Mouse (Mus musculus) kidney, embryonic 15.5 days (tissue): ENCODE results near the gene Magi1. TPM values are rescaled to one million over a fixed set of nuclear protein-coding genes. Genes with fewer than 3 reads are reported as not detected.
A peak's percentile ranks its signal among the peaks of the same experiment; 100 is the strongest.

Experiments
- ATAC-seq: fragments of 200-750 bp; cut with Nextera tagmentation; replicated peaks from 2 replicates; pipeline ENCODE4 v1.8.0; 2017; ENCODE audit warnings: moderate TSS enrichment; ENCODE audit not compliant: low FRiP score
- H3K27ac ChIP-seq: fragments of 300-500 bp; sonication (generic); 2 replicates; pipeline ENCODE4 v1.5.1; 2015; ENCODE audit warnings: mild to moderate bottlenecking, inconsistent platforms
- H3K27me3 ChIP-seq: fragments of 300-500 bp; sonication (generic); 2 replicates; pipeline ENCODE4 v1.6.1; 2015; ENCODE audit warnings: inconsistent platforms
- H3K36me3 ChIP-seq: fragments of 300-500 bp; sonication (generic); 2 replicates; pipeline ENCODE4 v1.6.1; 2015; ENCODE audit warnings: inconsistent platforms
- H3K4me1 ChIP-seq: fragments of 300-500 bp; sonication (generic); 2 replicates; pipeline ENCODE4 v1.6.1; 2015; ENCODE audit warnings: inconsistent platforms
- H3K4me2 ChIP-seq: fragments of 300-500 bp; sonication (generic); 2 replicates; pipeline ENCODE4 v1.6.1; 2015; ENCODE audit warnings: moderate library complexity, mild to moderate bottlenecking, inconsistent platforms
- H3K4me3 ChIP-seq: fragments of 300-500 bp; sonication (generic); replicated peaks from 2 replicates; pipeline ENCODE4 v1.5.1; 2015; ENCODE audit warnings: mild to moderate bottlenecking, inconsistent platforms
- H3K9ac ChIP-seq: fragments of 300-500 bp; sonication (generic); 2 replicates; pipeline ENCODE4 v1.6.1; 2015; ENCODE audit warnings: mild to moderate bottlenecking, inconsistent platforms
- H3K9me3 ChIP-seq: fragments of 300-500 bp; sonication (generic); replicated peaks from 2 replicates; pipeline ENCODE4 v1.6.1; 2016; ENCODE audit warnings: inconsistent platforms
- WGBS: fragments of 180-500 bp; shearing (Covaris S2); methylation state at CpG from one replicate; pipeline ENCODE4 v1.1.7; 2015; ENCODE audit warnings: mixed read lengths; 5-methylcytosine and 5-hydroxymethylcytosine counted together
- polyA plus RNA-seq: library from polyadenylated mRNA; unstranded; fragments of >200 nt; fragmentation: Nextera tagmentation; extraction: Ambion mirVana; gene quantifications from 2 replicates; pipeline ENCODE4 v1.2.1, GENCODE M21; 2015

The Magi1 gene
- polyA plus RNA-seq, 1 experiment from 2014 or later = 9.8 TPM

GRCm38 (mm10) chr6:93802390-93802789 lies 481.3 kb downstream of the Magi1 start:
- Histone ChIP-seq H3K9me3 (no peaks in the 10 kb centered on the region), H3K9ac (no peak overlapping the region), H3K4me1 (peaks cover 24% of the 10 kb centered on the region), H3K27ac (no peak overlapping the region; the same call in 1 of the 2 replicates), H3K4me2 (no peak overlapping the region), H3K36me3 (no peaks in the 10 kb centered on the region), H3K27me3 (no peaks in the 10 kb centered on the region), H3K4me3 (no peak overlapping the region)
- WGBS = 40% methylated on average over 4 of the region's 4 CpGs
- no peak for ATAC-seq

GRCm38 (mm10) chr6:93800465-93800864 lies 483.3 kb downstream of the Magi1 start:
- WGBS = 47% methylated on average over 4 of the region's 4 CpGs
- Histone ChIP-seq H3K4me1 (peaks cover 24% of the 10 kb centered on the region), H3K27me3 (no peaks in the 10 kb centered on the region), H3K4me2 (no peak overlapping the region), H3K9me3 (no peaks in the 10 kb centered on the region), H3K9ac (no peak overlapping the region), H3K36me3 (no peaks in the 10 kb centered on the region), H3K27ac (peak overlapping the region; percentile 9), H3K4me3 (no peak overlapping the region)
- ATAC-seq = no peak

GRCm38 (mm10) chr6:93792309-93793215 lies 491.2 kb downstream of the Magi1 start:
- H3K9ac ChIP-seq = no peak overlapping the region
- H3K36me3 ChIP-seq = no peaks in the 10 kb centered on the region
- no peak overlapping the region for H3K27ac ChIP-seq
- H3K27me3 ChIP-seq = no peaks in the 10 kb centered on the region
- H3K4me2 ChIP-seq = no peak overlapping the region
- ATAC-seq = no peak
- H3K9me3 ChIP-seq = no peaks in the 10 kb centered on the region
- H3K4me1 ChIP-seq = no peaks in the 10 kb centered on the region
- H3K4me3 ChIP-seq = no peak overlapping the region
- WGBS = 81% methylated on average over 10 of the region's 10 CpGs

DNA sequence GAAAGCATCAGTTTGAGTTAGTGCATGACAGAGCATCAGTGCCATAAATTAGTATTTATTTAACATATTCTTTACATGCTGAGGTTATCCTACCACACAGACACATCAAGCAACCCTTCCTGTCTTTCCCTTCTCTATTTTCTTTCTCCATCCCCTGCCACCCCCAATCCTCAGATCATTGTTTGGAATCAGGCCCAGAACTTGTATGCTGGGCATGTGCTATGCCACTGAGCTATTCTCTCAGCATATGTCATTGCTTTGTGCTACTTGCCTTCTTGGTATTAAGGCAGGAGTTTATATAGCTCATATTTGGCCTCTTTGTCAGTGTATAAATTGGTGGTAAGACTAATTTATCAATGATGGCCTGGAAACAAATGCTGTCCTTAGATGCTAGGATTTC lies 494.0 kb downstream of the Magi1 start:
- Histone ChIP-seq H3K27ac (no peak overlapping the region), H3K4me2 (no peak overlapping the region)
- no peak for ATAC-seq

DNA sequence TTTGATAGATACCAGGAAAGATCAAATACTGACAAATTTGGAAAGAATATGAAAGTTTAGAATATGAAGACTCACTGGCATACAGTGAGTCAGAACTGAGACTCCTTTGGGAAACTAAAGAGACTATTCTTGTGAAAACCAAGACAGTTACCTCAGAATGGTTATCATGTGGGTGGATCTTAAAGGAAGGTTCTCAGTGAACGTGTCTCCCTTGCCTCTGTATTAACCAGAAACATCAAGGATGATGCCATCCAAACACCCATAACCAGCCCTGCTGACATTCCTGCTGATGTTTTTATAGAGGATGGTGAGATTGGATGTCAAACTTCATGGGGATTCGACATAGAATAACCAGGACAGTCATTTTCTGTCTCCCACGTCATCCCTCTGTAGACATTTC lies 496.7 kb downstream of the Magi1 start:
- Histone ChIP-seq H3K4me3 (no peak overlapping the region), H3K4me2 (no peak overlapping the region), H3K27me3 (no peaks in the 10 kb centered on the region), H3K36me3 (no peaks in the 10 kb centered on the region), H3K27ac (no peak overlapping the region), H3K4me1 (no peaks in the 10 kb centered on the region), H3K9ac (no peak overlapping the region), H3K9me3 (no peaks in the 10 kb centered on the region)
- ATAC-seq = no peak
- WGBS = 88% methylated on average over 3 of the region's 3 CpGs

More for the DNA sequence above, 494.0 kb downstream of the Magi1 start:
- Histone ChIP-seq H3K36me3 (no peaks in the 10 kb centered on the region), H3K4me3 (no peak overlapping the region), H3K9ac (no peak overlapping the region), H3K9me3 (no peaks in the 10 kb centered on the region), H3K4me1 (no peaks in the 10 kb centered on the region), H3K27me3 (no peaks in the 10 kb centered on the region)

- Histone ChIP-seq H3K9ac (no peak overlapping the region), H3K4me3 (no peak overlapping the region), H3K4me1 (no peaks in the 10 kb centered on the region), H3K4me2 (no peak overlapping the region), H3K9me3 (no peaks in the 10 kb centered on the region), H3K36me3 (no peaks in the 10 kb centered on the region), H3K27ac (no peak overlapping the region), H3K27me3 (no peaks in the 10 kb centered on the region)
- ATAC-seq = no peak
- 86% methylated on average over 2 of the region's 2 CpGs for WGBS
Measured at GRCm38 (mm10) chr6:93786220-93786619, 497.5 kb downstream of the Magi1 start.

DNA sequence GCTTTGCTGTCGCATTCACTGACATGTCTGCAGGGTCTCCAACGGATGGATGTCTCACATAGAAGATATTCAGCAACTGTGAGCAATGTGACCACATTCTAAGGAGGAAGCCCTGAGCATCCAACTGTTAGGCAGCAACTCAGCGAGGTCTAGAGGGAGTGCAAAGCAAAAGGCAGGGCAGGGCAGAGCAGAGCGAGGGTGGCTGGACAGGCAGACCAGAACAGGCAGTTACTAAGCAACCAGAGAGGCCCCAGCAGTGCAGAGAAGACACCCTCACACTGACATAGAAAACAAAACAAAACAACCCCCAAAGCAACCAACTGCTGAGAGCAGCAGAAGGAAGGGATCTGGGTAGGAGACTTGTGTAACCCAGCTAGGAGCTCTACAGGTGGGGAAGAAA lies 512.6 kb downstream of the Magi1 start:
- H3K4me1 ChIP-seq = peaks cover 7% of the 10 kb centered on the region; the same call in 1 of the 2 replicates
- no peak overlapping the region for H3K9ac ChIP-seq
- H3K4me2 ChIP-seq = no peak overlapping the region
- no peaks in the 10 kb centered on the region for H3K9me3 ChIP-seq
- 57% methylated on average over 4 of the region's 4 CpGs for WGBS
- peaks cover 2% of the 10 kb centered on the region; the same call in 1 of the 2 replicates for H3K36me3 ChIP-seq
- no peak overlapping the region for H3K27ac ChIP-seq
- ATAC-seq = no peak
- no peak overlapping the region for H3K4me3 ChIP-seq
- H3K27me3 ChIP-seq = no peaks in the 10 kb centered on the region

GRCm38 (mm10) chr6:93770283-93771025 lies 513.3 kb downstream of the Magi1 start:
- H3K4me3 ChIP-seq = no peak overlapping the region
- no peak overlapping the region for H3K27ac ChIP-seq
- WGBS = 93% methylated on average over 5 of the region's 5 CpGs
- ATAC-seq = no peak
- H3K9ac ChIP-seq = no peak overlapping the region
- H3K4me1 ChIP-seq = peaks cover 7% of the 10 kb centered on the region; the same call in 1 of the 2 replicates
- no peaks in the 10 kb centered on the region for H3K27me3 ChIP-seq
- no peak overlapping the region for H3K4me2 ChIP-seq
- H3K36me3 ChIP-seq = peaks cover 2% of the 10 kb centered on the region; the same call in 1 of the 2 replicates
- no peaks in the 10 kb centered on the region for H3K9me3 ChIP-seq

- no peak for ATAC-seq
- H3K27me3 ChIP-seq = no peaks in the 10 kb centered on the region
- peak overlapping the region; percentile 64; the same call in 1 of the 2 replicates for H3K27ac ChIP-seq
- no peaks in the 10 kb centered on the region for H3K9me3 ChIP-seq
- no peak overlapping the region for H3K9ac ChIP-seq
- H3K4me1 ChIP-seq = peaks cover 9% of the 10 kb centered on the region
- no peak overlapping the region for H3K4me3 ChIP-seq
- no peak overlapping the region for H3K4me2 ChIP-seq
- H3K36me3 ChIP-seq = peaks cover 5% of the 10 kb centered on the region; the same call in 1 of the 2 replicates
- 62% methylated on average over 3 of the region's 3 CpGs for WGBS
Measured at GRCm38 (mm10) chr6:93758114-93758513, 525.6 kb downstream of the Magi1 start.

DNA sequence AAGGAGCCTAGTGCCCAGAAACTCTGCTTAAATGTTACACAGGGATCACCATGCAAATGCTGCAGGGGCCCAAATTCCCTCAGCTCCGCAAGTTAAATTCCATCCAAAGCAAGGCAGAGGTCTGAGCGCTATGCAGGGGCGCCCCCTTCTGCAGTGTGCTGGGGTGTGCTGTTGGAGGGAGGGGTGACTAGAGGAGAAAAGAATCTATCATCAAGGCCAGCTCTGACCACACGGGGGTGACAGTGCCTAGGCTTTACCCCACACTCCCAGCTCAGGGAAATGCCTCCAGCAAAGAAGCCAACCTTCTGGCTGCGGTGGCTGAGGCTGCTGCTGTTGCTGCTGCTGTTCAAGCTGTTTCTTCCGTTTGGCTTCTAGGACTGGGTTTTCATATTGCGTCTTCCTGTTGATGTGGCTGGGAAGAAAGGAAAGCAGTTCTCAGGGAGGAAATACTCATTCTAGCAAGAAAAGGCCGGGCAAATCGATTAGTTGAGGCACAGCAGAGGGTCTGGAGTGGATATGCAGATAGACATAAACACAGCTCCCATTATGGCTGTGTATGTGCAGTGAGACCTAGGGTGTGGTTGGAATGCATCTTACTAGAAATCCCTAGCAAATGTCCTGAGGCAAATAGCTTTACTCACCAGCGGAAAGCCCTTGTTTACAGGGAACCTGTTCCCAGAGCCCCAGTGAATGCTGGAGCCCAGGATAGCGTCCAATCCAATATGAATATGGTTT lies 526.2 kb downstream of the Magi1 start:
- H3K36me3 ChIP-seq = peaks cover 5% of the 10 kb centered on the region; the same call in 1 of the 2 replicates
- no peak overlapping the region for H3K4me3 ChIP-seq
- H3K4me2 ChIP-seq = 0 out of 2 replicates have a peak overlapping the region, but pooled peaks have one; percentile 2
- peak overlapping the region; percentile 64; the same call in 1 of the 2 replicates for H3K27ac ChIP-seq
- WGBS = 34% methylated on average over 11 of the region's 11 CpGs
- H3K27me3 ChIP-seq = no peaks in the 10 kb centered on the region
- ATAC-seq = peak; percentile 94
- no peak overlapping the region for H3K9ac ChIP-seq
- no peaks in the 10 kb centered on the region for H3K9me3 ChIP-seq
- peaks cover 9% of the 10 kb centered on the region for H3K4me1 ChIP-seq

DNA sequence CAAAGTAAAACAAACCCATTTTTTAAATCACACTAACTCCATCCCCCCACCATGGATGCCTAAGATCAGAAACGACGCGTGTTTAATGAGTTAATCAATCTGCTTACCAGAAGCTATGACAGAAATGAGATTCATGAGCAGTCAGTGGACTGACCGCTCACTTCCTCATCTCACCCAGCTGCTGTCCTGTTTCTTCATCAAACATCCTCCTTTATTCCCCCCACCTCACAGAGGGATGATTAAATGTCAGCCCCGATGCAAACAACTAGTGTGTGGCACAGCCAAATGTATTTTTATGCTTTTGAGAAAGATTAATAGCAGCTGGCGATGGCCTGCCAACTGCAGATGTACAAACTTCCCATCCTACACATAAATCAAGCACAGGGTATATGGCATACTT lies 540.6 kb downstream of the Magi1 start:
- peaks cover 19% of the 10 kb centered on the region; the same call in 1 of the 2 replicates for H3K36me3 ChIP-seq

More for the DNA sequence above, 540.6 kb downstream of the Magi1 start:
- Histone ChIP-seq H3K9me3 (no peaks in the 10 kb centered on the region), H3K4me1 (peaks cover 10% of the 10 kb centered on the region; the same call in 1 of the 2 replicates), H3K27me3 (no peaks in the 10 kb centered on the region), H3K4me3 (no peak overlapping the region), H3K9ac (no peak overlapping the region), H3K27ac (no peak overlapping the region), H3K4me2 (no peak overlapping the region)
- 41% methylated on average over 6 of the region's 6 CpGs for WGBS
- no peak for ATAC-seq
